Mouse (Mus musculus) CD8-positive naive resting alpha-beta T cell, adult 2 months (primary cell): ENCODE measurements around the gene Ncoa3.

Experiments used
- DNase-seq, 2 experiments: peaks; one replicate each; pipeline ENCODE4 v3.0.0; 2022; ENCODE audit warnings: low read depth in 2 of 2, low spot score in 2 of 2

Ncoa3 gene

DNA sequence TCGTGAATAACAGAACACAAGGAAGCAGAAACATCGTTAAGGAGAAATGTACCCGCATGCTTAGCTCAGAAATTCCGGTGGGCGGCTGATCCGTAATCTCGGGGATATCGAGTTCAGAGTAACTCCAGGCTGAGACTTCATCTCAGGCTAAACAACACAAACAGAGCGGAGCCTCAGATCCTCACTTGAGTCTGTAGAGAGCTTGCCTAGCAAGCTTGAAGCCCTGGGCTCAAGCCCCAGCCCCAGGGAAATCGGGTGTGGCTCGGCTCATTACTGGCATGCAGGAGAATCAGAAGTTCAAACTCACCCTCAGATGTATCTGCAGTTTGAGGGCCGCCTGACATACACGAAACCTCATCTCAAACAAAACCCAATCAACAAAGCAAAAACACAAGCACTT lies 22.5 kb upstream of the Ncoa3 start:
- DNase-seq = no peak

GRCm38 (mm10) chr2:165970767-165971166 lies 21.7 kb upstream of the Ncoa3 start:
- no peak for DNase-seq

GRCm38 (mm10) chr2:165974383-165974782 lies 18.1 kb upstream of the Ncoa3 start:
- DNase-seq = no peak

DNA sequence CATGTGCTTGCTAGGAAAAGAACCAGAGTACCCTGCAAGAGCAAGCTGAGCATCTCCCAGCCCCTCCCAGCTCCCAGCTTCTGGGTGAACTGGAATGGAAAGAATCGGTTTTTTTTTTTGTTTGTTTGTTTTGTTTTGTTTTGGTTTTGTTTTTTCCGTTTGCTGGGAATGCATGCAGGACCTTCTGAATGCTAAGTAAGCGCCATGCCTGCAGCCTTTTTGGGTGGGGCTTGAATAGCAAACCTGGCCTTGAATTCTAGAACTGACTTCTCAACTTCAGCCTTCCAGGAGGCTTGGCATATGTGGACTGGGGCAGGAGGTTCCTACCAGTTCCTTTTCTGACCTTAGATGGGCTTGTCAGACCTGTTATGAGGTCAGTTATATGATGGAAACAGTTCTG lies 16.2 kb upstream of the Ncoa3 start:
- no peak for DNase-seq

- DNase-seq = no peak
Measured at GRCm38 (mm10) chr2:165976874-165977273, 15.6 kb upstream of the Ncoa3 start.

DNA sequence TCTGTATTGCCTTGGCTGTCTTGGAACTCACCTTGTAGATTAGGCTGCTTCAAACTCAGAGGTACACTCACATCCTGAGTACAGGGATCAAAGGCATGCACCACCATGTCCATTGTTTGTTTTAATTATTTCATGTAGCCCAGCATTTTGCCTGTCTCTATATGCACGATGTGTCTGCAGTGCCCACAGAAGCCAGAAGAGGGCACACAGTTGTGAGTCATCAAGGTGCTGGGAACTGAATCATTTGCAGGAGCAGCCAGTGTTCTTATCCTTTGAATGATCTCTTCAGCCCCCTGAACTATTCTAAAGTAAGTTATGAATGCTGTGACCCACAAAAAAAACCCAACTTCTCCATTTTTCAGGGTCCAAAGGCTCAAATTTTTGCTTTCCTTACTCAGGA lies 14.3 kb upstream of the Ncoa3 start:
- no peak for DNase-seq

- DNase-seq = no peak
Measured at GRCm38 (mm10) chr2:165981248-165981977, 11.0 kb upstream of the Ncoa3 start.

- peak; percentile 83 to 90 for DNase-seq
Measured at GRCm38 (mm10) chr2:165982512-165983389, 9.7 kb upstream of the Ncoa3 start.

- no peak for DNase-seq
Measured at GRCm38 (mm10) chr2:165984318-165984717, 8.1 kb upstream of the Ncoa3 start.

- no peak for DNase-seq
Measured at GRCm38 (mm10) chr2:165984891-165985290, 7.5 kb upstream of the Ncoa3 start.

DNA sequence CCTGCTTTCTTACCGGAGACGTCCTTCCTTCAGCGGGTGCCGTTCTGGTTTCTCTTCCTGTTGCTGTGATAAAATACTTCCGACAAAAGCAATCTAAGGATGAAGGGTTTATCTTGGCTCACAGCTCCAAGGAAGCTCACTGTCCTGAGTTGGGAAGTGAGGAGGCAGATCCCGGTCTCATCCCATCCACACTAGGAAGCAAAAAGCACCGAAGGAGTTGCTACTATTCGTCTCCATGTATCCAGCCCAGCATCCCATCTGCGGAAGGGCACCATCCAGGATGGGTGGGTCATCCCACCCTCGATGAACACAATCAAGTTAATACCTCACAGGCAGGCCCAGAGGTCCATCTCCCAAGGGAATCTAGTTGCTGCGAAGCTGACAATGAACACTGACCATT lies 6.9 kb upstream of the Ncoa3 start:
- DNase-seq = no peak

DNA sequence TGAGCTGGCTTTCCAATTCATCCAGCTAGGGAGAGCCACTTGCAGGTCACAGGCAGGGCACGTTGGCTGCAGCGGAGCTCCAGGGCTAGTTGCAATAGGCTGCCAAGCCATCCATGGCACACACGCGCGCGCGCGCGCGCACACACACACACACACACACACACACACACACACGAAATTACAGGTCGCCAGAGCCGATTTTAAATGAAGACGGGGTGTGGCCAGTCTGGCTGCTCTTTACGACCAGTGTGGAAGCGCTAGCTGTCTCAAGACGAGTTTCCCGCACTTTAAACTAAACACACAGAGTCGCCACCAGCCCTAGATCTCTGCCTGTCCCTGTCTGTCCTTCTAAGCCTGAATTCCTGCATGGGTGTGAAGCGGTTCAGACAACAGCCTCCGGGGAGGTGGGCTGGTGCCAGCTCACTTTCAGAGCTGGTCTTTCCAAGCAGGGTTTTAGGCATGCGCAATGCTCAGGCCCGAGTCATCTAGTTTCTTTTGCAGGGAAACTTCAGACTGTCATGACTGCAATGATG lies 5.4 kb upstream of the Ncoa3 start:
- peak in 1 of 2 experiments; percentile 14 for DNase-seq

DNA sequence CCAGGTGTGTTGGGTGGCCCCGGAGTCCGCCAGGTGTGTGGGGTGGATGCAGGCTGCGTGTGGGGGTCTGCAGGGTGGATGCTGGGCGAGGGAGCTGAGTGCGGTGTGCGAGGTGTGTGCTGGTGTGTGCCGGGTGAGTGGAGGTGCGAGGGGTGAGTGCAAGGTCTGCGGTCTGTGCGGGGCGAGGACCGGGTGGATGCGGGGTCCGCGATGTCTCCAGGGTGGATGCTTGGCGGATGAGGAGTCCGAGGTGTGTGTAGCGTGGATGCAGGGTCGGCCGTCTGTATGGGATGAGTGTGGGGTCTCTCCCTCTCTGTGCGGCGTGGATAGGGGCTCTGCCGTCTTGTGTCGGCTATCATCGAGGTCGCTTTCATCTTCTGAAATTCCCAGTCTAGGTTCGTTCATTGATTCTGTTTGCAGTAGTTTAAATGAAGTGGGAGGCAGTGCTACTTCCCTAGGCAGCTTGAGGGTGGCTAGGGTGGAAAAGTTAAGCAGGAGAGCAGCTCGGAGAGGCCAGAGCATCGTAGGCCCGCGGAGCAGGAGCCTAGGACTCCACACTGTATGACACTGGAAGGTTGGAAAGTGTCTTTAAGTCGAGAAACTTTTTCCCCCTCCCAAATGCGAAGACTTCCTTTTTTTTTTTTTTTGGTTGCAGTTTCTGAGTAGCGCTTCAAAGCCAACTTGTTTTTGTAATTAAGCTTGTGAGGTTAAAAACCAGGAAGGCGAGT lies 901 bp downstream of the Ncoa3 start:
- peak in 1 of 2 experiments; percentile 14 for DNase-seq

DNA sequence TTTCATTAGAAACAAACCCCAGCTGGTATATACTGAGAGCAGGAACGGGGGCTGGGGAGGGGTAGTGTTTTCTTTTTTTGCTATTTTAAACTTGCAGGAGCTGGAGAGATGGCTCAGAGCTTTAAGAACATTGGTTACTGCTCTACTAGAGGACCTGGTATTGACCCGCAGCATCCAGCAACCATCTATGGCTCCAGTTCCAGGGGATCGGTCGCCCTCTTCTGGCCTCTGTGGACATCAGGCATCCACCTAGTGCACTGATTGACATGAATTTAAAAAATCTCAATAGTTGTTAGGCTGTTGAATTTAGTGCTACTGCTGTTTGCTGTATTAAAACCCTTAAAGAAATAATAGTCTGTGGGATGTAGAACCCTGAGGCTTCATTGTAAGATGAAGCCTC lies 1.9 kb downstream of the Ncoa3 start:
- no peak for DNase-seq

DNA sequence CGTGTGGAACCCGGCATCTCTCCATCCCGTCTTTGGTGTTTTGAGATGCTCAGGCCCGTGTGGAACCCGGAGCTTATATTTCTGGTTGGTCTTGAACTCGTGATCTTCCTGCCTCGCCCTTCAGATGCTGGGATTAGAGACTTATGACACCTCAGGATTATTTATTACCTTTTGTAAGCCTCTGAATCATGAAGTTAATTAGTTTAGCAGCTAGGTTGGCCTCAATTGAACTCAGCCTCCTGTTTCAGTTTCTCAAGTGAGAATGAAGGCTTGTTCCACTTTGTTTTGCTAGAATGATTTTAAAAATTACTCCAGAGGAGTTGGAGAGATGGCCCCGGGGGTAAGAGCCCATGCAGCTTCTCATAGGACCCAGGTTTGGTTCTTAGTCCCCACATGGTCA lies 3.3 kb downstream of the Ncoa3 start:
- DNase-seq = no peak

DNA sequence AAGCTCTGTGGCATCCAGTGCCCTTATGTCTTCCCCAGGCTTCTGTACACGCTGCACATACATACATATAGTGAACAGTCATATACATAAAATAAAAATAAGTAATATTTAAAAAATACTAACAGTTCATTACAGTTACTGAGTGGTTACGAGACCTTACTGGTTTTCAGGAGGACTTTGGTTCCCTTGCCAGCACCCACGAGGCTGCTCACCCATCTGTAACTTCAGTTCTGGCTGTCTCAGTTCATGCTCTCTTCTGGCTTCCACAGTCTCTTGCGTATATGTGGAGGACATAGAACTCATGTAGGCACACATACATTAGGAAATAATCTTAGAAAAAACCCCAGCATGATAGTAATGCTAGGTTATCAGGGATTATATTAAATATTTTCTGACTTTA lies 3.7 kb downstream of the Ncoa3 start:
- no peak for DNase-seq

- no peak for DNase-seq
Measured at GRCm38 (mm10) chr2:165997256-165997967, 5.0 kb downstream of the Ncoa3 start.

- no peak for DNase-seq
Measured at GRCm38 (mm10) chr2:165998969-165999368, 6.5 kb downstream of the Ncoa3 start.

DNA sequence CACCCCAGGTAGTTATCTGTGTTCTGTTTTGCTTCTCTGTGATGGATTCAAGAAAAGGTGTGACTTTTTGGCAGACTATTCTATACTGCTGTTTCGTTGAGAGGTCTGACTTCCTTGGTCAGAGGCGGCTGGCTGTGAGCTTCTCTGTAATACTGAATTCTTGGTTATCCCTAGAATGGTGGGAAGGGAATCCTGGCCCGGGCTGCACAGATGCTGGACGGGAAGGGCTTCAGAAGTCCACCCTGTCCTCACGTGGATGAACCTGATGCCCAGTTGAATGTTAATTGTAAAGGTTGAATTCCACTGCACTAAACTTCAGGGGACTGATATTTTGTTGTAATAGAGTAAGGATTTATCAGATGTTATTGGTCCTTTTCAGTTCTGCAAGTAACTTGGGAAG lies 7.4 kb downstream of the Ncoa3 start:
- no peak for DNase-seq

GRCm38 (mm10) chr2:166000242-166000641 lies 7.8 kb downstream of the Ncoa3 start:
- no peak for DNase-seq

DNA sequence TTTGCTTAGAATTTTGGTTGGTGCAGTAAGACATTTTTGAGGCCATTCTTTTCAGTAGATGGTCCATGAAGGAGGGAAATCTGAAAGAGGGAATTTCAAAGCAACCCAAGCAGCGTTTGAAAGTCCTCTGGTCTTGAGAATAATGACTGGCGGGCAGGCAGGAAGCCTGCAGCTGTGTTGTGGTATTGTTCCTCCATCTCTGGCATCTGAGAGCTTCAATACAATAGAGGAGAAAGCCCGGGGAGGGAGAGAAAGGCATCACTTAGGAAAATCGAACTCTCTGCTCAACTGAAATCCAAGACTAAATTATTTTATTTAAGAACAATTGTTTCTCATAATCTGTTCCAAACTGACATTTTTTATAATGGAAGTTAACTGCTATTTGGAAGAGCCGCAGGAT lies 8.3 kb downstream of the Ncoa3 start:
- DNase-seq = no peak
